Mouse (Mus musculus): ENCODE results near the gene Chst11. TPM values are rescaled to one million over a fixed set of nuclear protein-coding genes. Genes with fewer than 3 reads are reported as not detected.

Gene Chst11
- polyA plus RNA-seq, 1 experiment from 2014 or later = 2.0 TPM

DNA sequence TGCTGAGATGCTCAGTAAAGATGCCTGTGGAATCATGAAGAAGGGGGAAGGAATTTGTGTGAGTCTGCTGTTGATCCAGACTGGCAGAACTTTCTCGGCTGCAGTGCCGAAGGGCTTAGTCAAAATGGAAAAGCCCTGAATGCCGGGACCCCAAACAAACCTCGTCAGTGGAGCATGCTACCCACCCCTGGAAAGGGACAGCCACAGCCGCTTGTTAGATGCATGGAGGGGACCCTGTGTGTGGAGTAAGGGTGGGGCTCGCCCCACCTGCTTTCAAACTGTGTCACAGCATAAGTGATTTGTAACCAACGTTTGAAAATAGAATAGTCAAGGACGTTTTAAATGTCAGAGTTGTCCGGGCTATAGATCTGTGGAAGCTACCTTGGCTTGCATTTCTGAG, 181.0 kb downstream of the Chst11 start:
- H3K27me3 ChIP-seq (replicated peaks; ENCODE audit: control insufficient read depth, insufficient read depth, low read length) = no peaks in the 10 kb centered on the region
- H3K36me3 ChIP-seq (ENCODE audit: control insufficient read depth, insufficient read depth, low read length) = no peaks in the 10 kb centered on the region
- no peak overlapping the region for H3K4me3 ChIP-seq (ENCODE audit: low read depth, low read length)
- H3K9me3 ChIP-seq (ENCODE audit: control insufficient read depth, low read length) = no peaks in the 10 kb centered on the region
- H3K4me2 ChIP-seq (ENCODE audit: low read length) = no peak overlapping the region
- ATAC-seq (replicated peaks; ENCODE audit: low FRiP score, low TSS enrichment, low read depth) = no peak
- peaks cover 23% of the 10 kb centered on the region for H3K4me1 ChIP-seq (replicated peaks; ENCODE audit: control insufficient read depth, insufficient read depth, low read length)
- no peak overlapping the region for H3K9ac ChIP-seq (ENCODE audit: low read length)
- no peak for DNase-seq (ENCODE audit: low spot score)
- 0 out of 2 replicates have a peak overlapping the region, but pooled peaks have one; percentile 45 for H3K27ac ChIP-seq (ENCODE audit: low read depth)
- WGBS = 71% methylated on average over 9 of the region's 9 CpGs

DNA sequence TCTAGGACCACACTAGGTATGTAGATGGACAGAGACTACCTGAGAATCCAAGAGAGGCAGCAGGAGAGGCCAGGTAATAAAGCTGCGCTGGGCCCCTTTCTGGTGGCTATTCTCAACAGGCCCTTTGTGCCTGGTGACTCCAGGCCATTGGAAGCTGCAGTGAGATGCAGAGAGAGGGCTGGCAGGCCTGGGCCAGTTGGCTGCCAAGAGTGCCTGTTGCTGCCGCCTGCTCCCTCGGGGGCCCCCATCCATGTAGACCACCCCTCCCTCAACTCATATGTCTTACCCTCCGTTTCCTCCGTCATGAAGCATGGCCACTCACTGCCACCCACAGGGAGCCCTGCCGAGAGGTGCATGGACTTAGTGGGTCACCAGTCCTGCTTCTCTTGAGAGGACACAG, 182.2 kb downstream of the Chst11 start:
- no peak overlapping the region for H3K27ac ChIP-seq (ENCODE audit: low read depth)
- H3K27me3 ChIP-seq (replicated peaks; ENCODE audit: control insufficient read depth, insufficient read depth, low read length) = no peaks in the 10 kb centered on the region
- no peaks in the 10 kb centered on the region for H3K36me3 ChIP-seq (ENCODE audit: control insufficient read depth, insufficient read depth, low read length)
- no peak for DNase-seq (ENCODE audit: low spot score)
- 77% methylated on average over 6 of the region's 6 CpGs for whole genome bisulfite sequencing
- H3K4me3 ChIP-seq (ENCODE audit: low read depth, low read length) = no peak overlapping the region
- H3K4me2 ChIP-seq (ENCODE audit: low read length) = no peak overlapping the region
- no peak overlapping the region for H3K9ac ChIP-seq (ENCODE audit: low read length)
- no peak for ATAC-seq (replicated peaks; ENCODE audit: low FRiP score, low TSS enrichment, low read depth)
- peaks cover 12% of the 10 kb centered on the region; the same call in 1 of the 2 replicates for H3K4me1 ChIP-seq (replicated peaks; ENCODE audit: control insufficient read depth, insufficient read depth, low read length)
- no peaks in the 10 kb centered on the region for H3K9me3 ChIP-seq (ENCODE audit: control insufficient read depth, low read length)

DNA sequence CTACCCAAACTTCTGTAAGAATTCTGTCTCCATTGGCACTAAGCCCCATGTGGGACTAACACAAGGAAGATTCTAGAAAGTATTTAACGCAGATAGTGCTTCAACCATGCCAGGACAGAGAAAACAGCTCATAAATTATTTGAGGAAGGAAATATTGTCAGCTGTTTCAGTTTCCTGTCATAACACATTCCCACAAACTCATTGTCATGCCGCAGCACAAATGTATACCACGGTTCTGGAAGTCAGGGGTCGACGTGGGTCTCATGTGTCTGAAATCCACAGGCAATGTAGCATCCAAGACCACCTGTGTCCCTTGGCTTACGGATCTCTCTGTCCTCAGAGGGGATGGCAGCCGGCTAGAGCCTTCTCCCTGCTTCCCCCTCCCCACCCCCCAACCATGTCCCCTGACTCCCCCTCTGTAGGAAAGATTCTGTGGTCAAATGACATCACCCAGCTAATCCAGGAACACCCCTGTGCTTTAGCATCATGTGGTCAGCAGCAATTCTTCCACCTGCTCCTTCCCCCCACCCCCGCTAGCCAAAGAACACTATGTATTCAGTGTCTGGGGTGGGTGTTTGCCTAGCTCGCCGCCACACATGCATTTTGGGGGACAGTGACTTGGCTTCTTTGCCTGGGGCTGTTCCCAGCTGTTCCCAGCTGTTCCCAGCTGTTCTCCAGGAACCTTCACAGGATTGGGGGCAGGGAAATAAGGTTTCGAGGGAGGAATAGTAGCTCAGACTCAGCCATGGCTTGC, 183.2 kb downstream of the Chst11 start:
- DNase-seq (ENCODE audit: low spot score) (no peak), ATAC-seq (replicated peaks; ENCODE audit: low FRiP score, low TSS enrichment, low read depth) (no peak)
- H3K4me3 ChIP-seq (ENCODE audit: low read depth, low read length) = no peak overlapping the region
- H3K4me1 ChIP-seq (replicated peaks; ENCODE audit: control insufficient read depth, insufficient read depth, low read length) = peaks cover 10% of the 10 kb centered on the region; the same call in 1 of the 2 replicates
- no peak overlapping the region for H3K27ac ChIP-seq (ENCODE audit: low read depth)
- H3K9ac ChIP-seq (ENCODE audit: low read length) = no peak overlapping the region
- no peak overlapping the region for H3K4me2 ChIP-seq (ENCODE audit: low read length)
- no peaks in the 10 kb centered on the region for H3K9me3 ChIP-seq (ENCODE audit: control insufficient read depth, low read length)
- H3K27me3 ChIP-seq (replicated peaks; ENCODE audit: control insufficient read depth, insufficient read depth, low read length) = no peaks in the 10 kb centered on the region
- H3K36me3 ChIP-seq (ENCODE audit: control insufficient read depth, insufficient read depth, low read length) = no peaks in the 10 kb centered on the region
- WGBS = 54% methylated on average over 11 of the region's 11 CpGs

DNA sequence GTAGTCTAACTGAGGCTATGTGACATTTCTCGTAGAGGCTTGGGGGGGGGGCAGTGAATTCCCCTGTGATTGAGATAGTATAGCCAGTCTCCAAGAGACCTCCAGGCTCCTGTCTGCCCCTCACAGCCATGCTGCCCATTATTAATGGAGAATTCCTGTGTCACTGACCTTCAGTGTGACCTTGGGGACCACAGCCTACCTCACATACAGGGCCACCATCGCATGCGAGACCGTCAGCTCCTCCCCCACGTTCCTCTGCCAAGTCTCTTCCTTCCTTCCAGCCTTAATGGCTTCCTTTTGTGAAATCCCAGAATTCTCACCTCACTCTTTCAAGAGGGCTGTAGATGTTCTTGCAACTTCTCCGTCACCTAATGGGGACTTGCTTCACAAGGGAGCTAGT, 184.3 kb downstream of the Chst11 start:
- Histone ChIP-seq H3K9me3 (ENCODE audit: control insufficient read depth, low read length) (no peaks in the 10 kb centered on the region), H3K27me3 (replicated peaks; ENCODE audit: control insufficient read depth, insufficient read depth, low read length) (no peaks in the 10 kb centered on the region), H3K9ac (ENCODE audit: low read length) (no peak overlapping the region), H3K4me2 (ENCODE audit: low read length) (no peak overlapping the region), H3K27ac (ENCODE audit: low read depth) (no peak overlapping the region), H3K4me1 (replicated peaks; ENCODE audit: control insufficient read depth, insufficient read depth, low read length) (peaks cover 10% of the 10 kb centered on the region; the same call in 1 of the 2 replicates), H3K4me3 (ENCODE audit: low read depth, low read length) (no peak overlapping the region), H3K36me3 (ENCODE audit: control insufficient read depth, insufficient read depth, low read length) (no peaks in the 10 kb centered on the region)
- 80% methylated on average over 6 of the region's 6 CpGs for WGBS
- no peak for DNase-seq (ENCODE audit: low spot score)
- ATAC-seq (replicated peaks; ENCODE audit: low FRiP score, low TSS enrichment, low read depth) = no peak

DNA sequence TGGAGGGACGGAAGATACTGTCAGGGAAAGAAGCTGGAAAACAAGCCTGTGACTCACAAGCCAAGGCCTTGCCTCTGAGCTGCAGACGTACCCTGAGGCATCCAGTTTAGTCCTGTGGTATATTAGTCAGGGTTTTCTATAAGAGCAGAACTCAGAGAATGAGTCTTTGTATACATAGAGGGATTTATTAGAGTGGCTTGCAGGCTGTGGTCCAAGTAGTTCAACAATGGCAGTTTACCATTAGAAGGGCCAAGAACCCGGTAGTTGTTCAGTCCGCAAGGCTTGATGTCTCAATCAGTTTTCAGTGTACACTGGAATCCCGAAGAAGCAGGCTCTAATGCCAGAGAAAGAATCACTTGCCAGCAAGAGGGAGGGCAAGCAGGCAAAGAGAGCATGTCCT, 192.9 kb downstream of the Chst11 start:
- 56% methylated on average over 5 of the region's 5 CpGs for WGBS
- no peaks in the 10 kb centered on the region for H3K4me1 ChIP-seq (replicated peaks; ENCODE audit: control insufficient read depth, insufficient read depth, low read length)
- H3K9ac ChIP-seq (ENCODE audit: low read length) = no peak overlapping the region
- H3K36me3 ChIP-seq (ENCODE audit: control insufficient read depth, insufficient read depth, low read length) = no peaks in the 10 kb centered on the region
- H3K27ac ChIP-seq (ENCODE audit: low read depth) = no peak overlapping the region
- no peaks in the 10 kb centered on the region for H3K27me3 ChIP-seq (replicated peaks; ENCODE audit: control insufficient read depth, insufficient read depth, low read length)
- H3K4me3 ChIP-seq (ENCODE audit: low read depth, low read length) = no peak overlapping the region
- no peak overlapping the region for H3K4me2 ChIP-seq (ENCODE audit: low read length)
- H3K9me3 ChIP-seq (ENCODE audit: control insufficient read depth, low read length) = peaks cover 4% of the 10 kb centered on the region; the same call in 1 of the 2 replicates
- DNase-seq (ENCODE audit: low spot score) (no peak), ATAC-seq (replicated peaks; ENCODE audit: low FRiP score, low TSS enrichment, low read depth) (no peak)

DNA sequence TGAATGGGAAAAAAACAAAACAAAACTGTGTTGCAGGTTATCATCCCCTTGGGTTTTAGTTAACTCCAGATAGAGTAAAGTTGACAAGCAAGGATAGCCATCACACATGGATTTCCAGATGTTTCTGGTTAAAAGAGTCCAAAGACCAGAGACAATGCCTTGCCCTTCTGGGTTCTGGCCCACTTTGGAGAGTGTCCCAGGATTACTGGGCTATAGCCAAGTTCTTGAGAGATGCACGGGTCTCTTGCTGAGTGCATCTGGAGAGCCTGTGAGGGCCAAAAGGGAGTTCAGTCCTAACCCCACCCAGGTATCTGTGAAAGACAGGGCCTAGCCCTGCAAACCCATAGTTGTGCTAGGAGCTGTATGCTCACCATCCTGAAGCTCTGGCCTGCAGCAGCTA, 193.4 kb downstream of the Chst11 start:
- Histone ChIP-seq H3K36me3 (ENCODE audit: control insufficient read depth, insufficient read depth, low read length) (no peaks in the 10 kb centered on the region), H3K27me3 (replicated peaks; ENCODE audit: control insufficient read depth, insufficient read depth, low read length) (no peaks in the 10 kb centered on the region), H3K4me3 (ENCODE audit: low read depth, low read length) (no peak overlapping the region), H3K27ac (ENCODE audit: low read depth) (no peak overlapping the region), H3K9me3 (ENCODE audit: control insufficient read depth, low read length) (peaks cover 4% of the 10 kb centered on the region; the same call in 1 of the 2 replicates), H3K4me2 (ENCODE audit: low read length) (no peak overlapping the region), H3K4me1 (replicated peaks; ENCODE audit: control insufficient read depth, insufficient read depth, low read length) (no peaks in the 10 kb centered on the region), H3K9ac (ENCODE audit: low read length) (no peak overlapping the region)
- 58% methylated on average over 1 of the region's 1 CpGs for WGBS
- ATAC-seq (replicated peaks; ENCODE audit: low FRiP score, low TSS enrichment, low read depth) (no peak), DNase-seq (ENCODE audit: low spot score) (no peak)

DNA sequence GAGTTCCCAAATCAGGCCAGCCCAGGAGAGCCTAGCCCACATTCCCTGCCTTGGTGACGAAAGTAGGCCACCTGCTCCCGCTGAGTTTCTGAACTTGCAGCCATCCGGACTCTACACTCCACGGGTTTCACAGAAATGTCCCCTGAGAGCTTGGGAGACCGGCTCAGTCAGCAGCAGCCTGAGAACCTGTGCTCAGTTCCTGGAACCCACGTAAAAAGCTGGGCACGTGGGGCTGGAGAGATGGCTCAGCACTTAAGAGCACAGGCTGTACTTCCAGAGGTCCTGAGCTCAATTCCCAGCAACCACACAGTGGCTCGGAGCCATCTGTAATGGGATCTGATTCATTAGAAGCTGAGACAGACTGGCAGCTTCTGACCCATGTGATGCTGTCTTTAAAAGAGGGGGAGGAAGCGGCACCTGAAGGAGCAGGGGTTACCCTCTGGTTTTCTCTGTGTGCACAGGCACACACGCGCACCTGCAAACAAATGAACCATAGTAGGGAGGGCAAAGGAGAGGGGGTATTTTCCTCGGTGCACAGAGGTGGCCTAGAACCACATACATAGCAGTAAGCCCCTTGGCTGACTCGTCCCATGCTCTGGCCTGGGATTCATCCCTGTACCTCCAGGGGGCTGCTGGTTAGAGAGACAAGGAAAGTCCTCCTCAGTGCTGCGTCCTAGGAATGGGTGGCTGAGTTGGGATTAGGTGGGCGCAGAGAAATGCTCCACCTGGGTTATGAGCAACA, 196.7 kb downstream of the Chst11 start:
- Histone ChIP-seq H3K27ac (ENCODE audit: low read depth) (no peak overlapping the region), H3K9me3 (ENCODE audit: control insufficient read depth, low read length) (peaks cover 4% of the 10 kb centered on the region; the same call in 1 of the 2 replicates), H3K4me1 (replicated peaks; ENCODE audit: control insufficient read depth, insufficient read depth, low read length) (peaks cover 10% of the 10 kb centered on the region; the same call in 1 of the 2 replicates), H3K36me3 (ENCODE audit: control insufficient read depth, insufficient read depth, low read length) (no peaks in the 10 kb centered on the region), H3K4me2 (ENCODE audit: low read length) (no peak overlapping the region), H3K4me3 (ENCODE audit: low read depth, low read length) (no peak overlapping the region), H3K9ac (ENCODE audit: low read length) (no peak overlapping the region), H3K27me3 (replicated peaks; ENCODE audit: control insufficient read depth, insufficient read depth, low read length) (no peaks in the 10 kb centered on the region)
- DNase-seq (ENCODE audit: low spot score) (no peak), ATAC-seq (replicated peaks; ENCODE audit: low FRiP score, low TSS enrichment, low read depth) (no peak)
- WGBS = 75% methylated on average over 15 of the region's 15 CpGs

DNA sequence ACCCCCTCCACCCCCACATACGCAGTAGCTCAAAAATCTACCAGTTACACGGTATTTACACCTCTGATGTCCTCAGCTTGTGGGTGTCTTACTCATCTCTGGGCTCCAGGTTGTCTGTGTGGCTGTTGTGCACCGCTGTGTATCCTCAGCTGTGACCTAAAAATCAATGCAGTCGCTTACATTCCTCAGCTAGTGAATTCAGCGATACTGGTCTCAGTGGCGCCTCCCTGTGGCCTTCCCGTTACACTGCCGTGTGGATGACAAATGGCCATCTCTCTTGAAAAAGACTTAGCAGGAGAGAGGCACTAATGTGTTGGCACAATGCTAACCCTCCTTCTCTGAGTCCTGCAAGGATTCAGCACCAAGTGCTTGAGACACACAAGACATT, 197.3 kb downstream of the Chst11 start:
- Histone ChIP-seq H3K27me3 (replicated peaks; ENCODE audit: control insufficient read depth, insufficient read depth, low read length) (no peaks in the 10 kb centered on the region), H3K9me3 (ENCODE audit: control insufficient read depth, low read length) (peaks cover 4% of the 10 kb centered on the region; the same call in 1 of the 2 replicates), H3K4me2 (ENCODE audit: low read length) (no peak overlapping the region), H3K9ac (ENCODE audit: low read length) (no peak overlapping the region), H3K36me3 (ENCODE audit: control insufficient read depth, insufficient read depth, low read length) (no peaks in the 10 kb centered on the region), H3K4me1 (replicated peaks; ENCODE audit: control insufficient read depth, insufficient read depth, low read length) (peaks cover 10% of the 10 kb centered on the region; the same call in 1 of the 2 replicates), H3K4me3 (ENCODE audit: low read depth, low read length) (no peak overlapping the region), H3K27ac (ENCODE audit: low read depth) (no peak overlapping the region)
- DNase-seq (ENCODE audit: low spot score) (peak; percentile 78), ATAC-seq (replicated peaks; ENCODE audit: low FRiP score, low TSS enrichment, low read depth) (no peak)
- WGBS = 37% methylated on average over 8 of the region's 8 CpGs

All from intestine, embryonic 14.5 days (tissue).